Mouse (Mus musculus): ENCODE measurements at regions not wholly inside any gene's neighbourhood (a gene's known extent, or its start where the extent isn't known, plus 50 kb on each side); places are given as distances from the start of the nearest gene placed in this dataset.

GRCm38 (mm10) chr3:150752787-150753186 lies 684.9 kb upstream of the Adgrl4 start:
- ATAC-seq (ENCODE audit: low read depth) = no peak
- H3K9ac ChIP-seq = no peak overlapping the region
- WGBS = 98% methylated on average over 1 of the region's 1 CpGs

GRCm38 (mm10) chr3:150759854-150760253 lies 677.8 kb upstream of the Adgrl4 start:
- Histone ChIP-seq H3K4me2 (no peak overlapping the region), H3K36me3 (no peaks in the 10 kb centered on the region), H3K27ac (replicated peaks) (no peak overlapping the region), H3K4me1 (replicated peaks) (no peaks in the 10 kb centered on the region), H3K9me3 (no peaks in the 10 kb centered on the region), H3K9ac (no peak overlapping the region), H3K4me3 (no peak overlapping the region), H3K27me3 (no peaks in the 10 kb centered on the region)
- ATAC-seq (ENCODE audit: low read depth) = no peak
- WGBS = 55% methylated on average over 1 of the region's 1 CpGs

More at GRCm38 (mm10) chr3:150752787-150753186, 684.9 kb upstream of the Adgrl4 start:
- Histone ChIP-seq H3K4me3 (no peak overlapping the region), H3K36me3 (no peaks in the 10 kb centered on the region), H3K4me1 (replicated peaks) (no peaks in the 10 kb centered on the region), H3K9me3 (no peaks in the 10 kb centered on the region), H3K27ac (replicated peaks) (no peak overlapping the region), H3K4me2 (no peak overlapping the region), H3K27me3 (no peaks in the 10 kb centered on the region)

- H3K36me3 ChIP-seq = no peaks in the 10 kb centered on the region
- H3K9me3 ChIP-seq = no peaks in the 10 kb centered on the region
- ATAC-seq (ENCODE audit: low read depth) = no peak
- no peak overlapping the region for H3K4me2 ChIP-seq
- H3K9ac ChIP-seq = no peak overlapping the region
- no peaks in the 10 kb centered on the region for H3K4me1 ChIP-seq (replicated peaks)
- WGBS = 88% methylated on average over 3 of the region's 3 CpGs
- H3K27me3 ChIP-seq = no peaks in the 10 kb centered on the region
- H3K4me3 ChIP-seq = no peak overlapping the region
- H3K27ac ChIP-seq (replicated peaks) = no peak overlapping the region
Observed at GRCm38 (mm10) chr3:150784576-150784975, 653.1 kb upstream of the Adgrl4 start.

GRCm38 (mm10) chr3:150817807-150818206 lies 619.9 kb upstream of the Adgrl4 start:
- no peak overlapping the region for H3K4me3 ChIP-seq
- no peak overlapping the region for H3K4me2 ChIP-seq
- H3K36me3 ChIP-seq = no peaks in the 10 kb centered on the region
- H3K9ac ChIP-seq = no peak overlapping the region
- no peaks in the 10 kb centered on the region for H3K4me1 ChIP-seq (replicated peaks)
- no peak overlapping the region for H3K27ac ChIP-seq (replicated peaks)
- H3K27me3 ChIP-seq = no peaks in the 10 kb centered on the region
- no peak for ATAC-seq (ENCODE audit: low read depth)
- no peaks in the 10 kb centered on the region for H3K9me3 ChIP-seq

GRCm38 (mm10) chr3:150819369-150819768 lies 618.3 kb upstream of the Adgrl4 start:
- Histone ChIP-seq H3K9ac (no peak overlapping the region), H3K36me3 (no peaks in the 10 kb centered on the region), H3K4me2 (no peak overlapping the region), H3K27ac (replicated peaks) (no peak overlapping the region), H3K4me3 (no peak overlapping the region), H3K9me3 (no peaks in the 10 kb centered on the region), H3K4me1 (replicated peaks) (no peaks in the 10 kb centered on the region), H3K27me3 (no peaks in the 10 kb centered on the region)
- 83% methylated on average over 4 of the region's 4 CpGs for WGBS
- no peak for ATAC-seq (ENCODE audit: low read depth)

- Histone ChIP-seq H3K4me1 (replicated peaks) (no peaks in the 10 kb centered on the region), H3K9ac (no peak overlapping the region), H3K27me3 (no peaks in the 10 kb centered on the region), H3K9me3 (no peaks in the 10 kb centered on the region), H3K27ac (replicated peaks) (no peak overlapping the region), H3K4me3 (no peak overlapping the region), H3K36me3 (no peaks in the 10 kb centered on the region), H3K4me2 (no peak overlapping the region)
- ATAC-seq (ENCODE audit: low read depth) = no peak
- WGBS = 84% methylated on average over 5 of the region's 5 CpGs
Observed at GRCm38 (mm10) chr3:150820039-150820438, 617.6 kb upstream of the Adgrl4 start.

- no peak overlapping the region for H3K27ac ChIP-seq (replicated peaks)
- H3K4me1 ChIP-seq (replicated peaks) = no peaks in the 10 kb centered on the region
- H3K27me3 ChIP-seq = no peaks in the 10 kb centered on the region
- no peaks in the 10 kb centered on the region for H3K36me3 ChIP-seq
- no peaks in the 10 kb centered on the region for H3K9me3 ChIP-seq
- ATAC-seq (ENCODE audit: low read depth) = no peak
- H3K4me3 ChIP-seq = no peak overlapping the region
- no peak overlapping the region for H3K9ac ChIP-seq
- 93% methylated on average over 2 of the region's 2 CpGs for WGBS
- no peak overlapping the region for H3K4me2 ChIP-seq
Observed at GRCm38 (mm10) chr3:150846029-150846428, 591.7 kb upstream of the Adgrl4 start.

- no peaks in the 10 kb centered on the region for H3K36me3 ChIP-seq
- H3K4me1 ChIP-seq (replicated peaks) = no peaks in the 10 kb centered on the region
- H3K27me3 ChIP-seq = no peaks in the 10 kb centered on the region
- H3K9me3 ChIP-seq = no peaks in the 10 kb centered on the region
- no peak overlapping the region for H3K9ac ChIP-seq
- no peak overlapping the region for H3K4me3 ChIP-seq
- H3K27ac ChIP-seq (replicated peaks) = no peak overlapping the region
- 17% methylated on average over 4 of the region's 4 CpGs for WGBS
- H3K4me2 ChIP-seq = no peak overlapping the region
- no peak for ATAC-seq (ENCODE audit: low read depth)
Observed at GRCm38 (mm10) chr3:150852107-150852506, 585.6 kb upstream of the Adgrl4 start.

GRCm38 (mm10) chr3:150896668-150897067 lies 541.0 kb upstream of the Adgrl4 start:
- WGBS = 80% methylated on average over 2 of the region's 2 CpGs

GRCm38 (mm10) chr3:150910091-150910490 lies 527.6 kb upstream of the Adgrl4 start:
- Histone ChIP-seq H3K9me3 (no peaks in the 10 kb centered on the region), H3K27me3 (no peaks in the 10 kb centered on the region), H3K36me3 (no peaks in the 10 kb centered on the region), H3K4me2 (no peak overlapping the region), H3K9ac (no peak overlapping the region), H3K4me3 (no peak overlapping the region), H3K27ac (replicated peaks) (no peak overlapping the region), H3K4me1 (replicated peaks) (no peaks in the 10 kb centered on the region)
- WGBS = 85% methylated on average over 2 of the region's 2 CpGs
- ATAC-seq (ENCODE audit: low read depth) = no peak

More at GRCm38 (mm10) chr3:150896668-150897067, 541.0 kb upstream of the Adgrl4 start:
- no peak for ATAC-seq (ENCODE audit: low read depth)
- H3K9ac ChIP-seq = no peak overlapping the region
- H3K9me3 ChIP-seq = no peaks in the 10 kb centered on the region
- no peaks in the 10 kb centered on the region for H3K4me1 ChIP-seq (replicated peaks)
- no peaks in the 10 kb centered on the region for H3K36me3 ChIP-seq
- no peak overlapping the region for H3K27ac ChIP-seq (replicated peaks)
- H3K27me3 ChIP-seq = no peaks in the 10 kb centered on the region
- H3K4me2 ChIP-seq = no peak overlapping the region
- no peak overlapping the region for H3K4me3 ChIP-seq

- no peak for ATAC-seq (ENCODE audit: low read depth)
- no peaks in the 10 kb centered on the region for H3K4me1 ChIP-seq (replicated peaks)
- no peak overlapping the region for H3K27ac ChIP-seq (replicated peaks)
- H3K36me3 ChIP-seq = no peaks in the 10 kb centered on the region
- H3K9ac ChIP-seq = no peak overlapping the region
- H3K4me3 ChIP-seq = no peak overlapping the region
- no peaks in the 10 kb centered on the region for H3K27me3 ChIP-seq
- WGBS = 56% methylated on average over 1 of the region's 1 CpGs
- H3K9me3 ChIP-seq = no peaks in the 10 kb centered on the region
- no peak overlapping the region for H3K4me2 ChIP-seq
Observed at GRCm38 (mm10) chr3:150954897-150955296, 482.8 kb upstream of the Adgrl4 start.

- no peak overlapping the region for H3K9ac ChIP-seq
- H3K4me3 ChIP-seq = no peak overlapping the region
- no peaks in the 10 kb centered on the region; the same call in 1 of the 2 replicates for H3K27me3 ChIP-seq
- no peak for ATAC-seq (ENCODE audit: low read depth)
- H3K4me1 ChIP-seq (replicated peaks) = no peaks in the 10 kb centered on the region; the same call in 1 of the 2 replicates
- no peaks in the 10 kb centered on the region for H3K9me3 ChIP-seq
- no peak overlapping the region for H3K27ac ChIP-seq (replicated peaks)
- no peaks in the 10 kb centered on the region for H3K36me3 ChIP-seq
- H3K4me2 ChIP-seq = no peak overlapping the region
- WGBS = 54% methylated on average over 2 of the region's 2 CpGs
Observed at GRCm38 (mm10) chr3:150999652-151000051, 438.0 kb upstream of the Adgrl4 start.

- H3K4me1 ChIP-seq (replicated peaks) = no peaks in the 10 kb centered on the region; the same call in 1 of the 2 replicates
- no peak for ATAC-seq (ENCODE audit: low read depth)
- 3% methylated on average over 5 of the region's 5 CpGs for WGBS
Observed at GRCm38 (mm10) chr3:151000217-151000616, 437.5 kb upstream of the Adgrl4 start.

More at GRCm38 (mm10) chr3:151000217-151000616, 437.5 kb upstream of the Adgrl4 start:
- no peak overlapping the region for H3K9ac ChIP-seq
- no peaks in the 10 kb centered on the region; the same call in 1 of the 2 replicates for H3K27me3 ChIP-seq
- no peaks in the 10 kb centered on the region for H3K9me3 ChIP-seq
- no peaks in the 10 kb centered on the region for H3K36me3 ChIP-seq
- H3K4me2 ChIP-seq = no peak overlapping the region
- H3K27ac ChIP-seq (replicated peaks) = no peak overlapping the region
- no peak overlapping the region for H3K4me3 ChIP-seq

All from neural tube, embryonic 13.5 days (tissue).